Mouse (Mus musculus) ovary, adult 18-20 months (tissue): ENCODE results near the gene Tigit.

ENCODE experiments used
- DNase-seq: peaks from one replicate; pipeline ENCODE4 v3.0.0; 2022; ENCODE audit warnings: low spot score, mixed read lengths

The Tigit gene

GRCm38 (mm10) chr16:43663978-43664579, at the start of gene Tigit:
Gene Tigit (minus strand): TSS chr16:43664146.
- no peak for DNase-seq

GRCm38 (mm10) chr16:43711361-43711760, 47.4 kb upstream of the Tigit start:
- DNase-seq = no peak

- DNase-seq = no peak
Measured at GRCm38 (mm10) chr16:43710651-43711050, 46.7 kb upstream of the Tigit start.

- DNase-seq = no peak
Measured at GRCm38 (mm10) chr16:43710134-43710475, 46.2 kb upstream of the Tigit start.

- DNase-seq = no peak
Measured at GRCm38 (mm10) chr16:43709432-43710133, 45.6 kb upstream of the Tigit start.

- DNase-seq = no peak
Measured at GRCm38 (mm10) chr16:43709062-43709413, 45.1 kb upstream of the Tigit start.

GRCm38 (mm10) chr16:43708335-43709061, 44.6 kb upstream of the Tigit start:
- no peak for DNase-seq

GRCm38 (mm10) chr16:43701765-43702504, 38.0 kb upstream of the Tigit start:
- no peak for DNase-seq

- no peak for DNase-seq
Measured at GRCm38 (mm10) chr16:43700575-43700974, 36.6 kb upstream of the Tigit start.

GRCm38 (mm10) chr16:43698735-43699649, 35.0 kb upstream of the Tigit start:
- no peak for DNase-seq

GRCm38 (mm10) chr16:43697772-43698171, 33.8 kb upstream of the Tigit start:
- DNase-seq = no peak

GRCm38 (mm10) chr16:43695852-43696251, 31.9 kb upstream of the Tigit start:
- DNase-seq = no peak

GRCm38 (mm10) chr16:43694104-43694503, 30.2 kb upstream of the Tigit start:
- no peak for DNase-seq

- DNase-seq = no peak
Measured at GRCm38 (mm10) chr16:43692611-43693010, 28.7 kb upstream of the Tigit start.

GRCm38 (mm10) chr16:43691741-43692140, 27.8 kb upstream of the Tigit start:
- no peak for DNase-seq

- DNase-seq = no peak
Measured at GRCm38 (mm10) chr16:43690912-43691311, 27.0 kb upstream of the Tigit start.

GRCm38 (mm10) chr16:43690211-43690690, 26.3 kb upstream of the Tigit start:
- DNase-seq = no peak

- no peak for DNase-seq
Measured at GRCm38 (mm10) chr16:43687968-43688367, 24.0 kb upstream of the Tigit start.

GRCm38 (mm10) chr16:43674400-43674799, 10.5 kb upstream of the Tigit start:
- DNase-seq = no peak

- DNase-seq = no peak
Measured at GRCm38 (mm10) chr16:43672697-43673096, 8.8 kb upstream of the Tigit start.

- no peak for DNase-seq
Measured at GRCm38 (mm10) chr16:43671972-43672371, 8.0 kb upstream of the Tigit start.
